Mouse (Mus musculus): ENCODE results near the gene Prdm1.

DNA sequence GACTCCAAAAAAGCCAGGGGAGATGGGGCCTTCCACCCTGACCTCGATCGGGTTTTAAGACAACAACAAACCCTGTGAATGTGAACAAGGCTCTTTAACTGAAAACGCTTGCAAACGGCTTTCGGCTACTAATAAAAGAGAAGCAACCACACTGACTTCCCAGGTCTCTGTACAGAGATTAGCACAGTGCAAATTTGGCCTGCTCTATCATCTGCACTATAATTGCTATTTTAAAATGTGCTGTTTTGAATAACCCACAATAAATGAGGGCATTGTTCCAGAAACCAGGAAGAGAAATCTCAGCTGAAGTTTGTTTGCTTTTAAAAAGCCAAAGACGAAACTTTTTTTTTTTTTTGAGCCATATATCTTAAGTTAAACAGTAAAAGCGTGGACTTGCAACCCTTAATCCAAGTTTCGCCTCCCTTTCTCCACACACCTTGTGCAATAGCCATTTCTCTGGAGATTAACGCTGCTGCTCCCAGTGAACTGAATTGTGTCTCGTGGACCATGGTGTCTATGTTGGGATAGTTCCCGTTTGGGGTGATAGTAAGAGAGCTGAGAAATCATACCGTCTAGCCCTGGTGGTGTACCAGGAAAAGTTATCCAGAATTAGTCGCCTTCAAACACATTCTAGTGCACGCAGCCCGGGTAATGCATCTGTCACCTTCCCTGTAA lies 34.3 kb downstream of the Prdm1 start:
- no peak for TF ChIP-seq CTCF (IDR thresholded peaks at IDR 0.05; ENCODE audit: borderline replicate concordance, control insufficient read depth, extremely low read depth, insufficient read depth, low read length, poor library complexity)
- no peak for TF ChIP-seq POLR2A (IDR thresholded peaks at IDR 0.05; ENCODE audit: control insufficient read depth, extremely low read depth, insufficient read depth, low read length, poor library complexity)

Measured in thymus, adult 2 months (tissue).